Mouse (Mus musculus) kidney, adult 8-10 months (tissue): Measurements from ENCODE around the gene Htra1.

Experiments
- DNase-seq, 2 experiments: peaks; one replicate each; pipeline ENCODE4 v3.0.0; 2022

The Htra1 gene

DNA sequence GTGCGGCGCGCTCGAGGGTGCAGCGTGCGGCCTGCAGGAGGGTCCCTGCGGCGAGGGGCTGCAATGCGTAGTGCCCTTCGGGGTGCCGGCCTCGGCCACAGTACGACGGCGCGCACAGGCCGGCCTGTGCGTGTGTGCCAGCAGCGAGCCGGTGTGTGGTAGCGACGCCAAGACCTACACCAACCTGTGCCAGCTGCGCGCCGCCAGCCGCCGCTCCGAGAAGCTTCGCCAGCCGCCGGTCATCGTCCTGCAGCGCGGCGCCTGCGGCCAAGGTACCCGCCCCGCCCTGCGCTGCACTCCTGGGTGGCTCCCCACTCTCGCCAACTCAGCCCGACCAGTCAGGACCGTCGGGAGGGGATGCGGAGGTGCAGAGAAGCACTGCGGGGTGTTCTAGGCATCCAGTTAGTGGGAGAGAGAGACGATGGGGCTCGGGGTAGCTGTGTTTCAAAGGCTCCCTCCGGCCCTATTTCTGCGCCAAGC, 601 bp downstream of the Htra1 start:
- peak in 1 of 2 experiments; percentile 58 for DNase-seq

DNA sequence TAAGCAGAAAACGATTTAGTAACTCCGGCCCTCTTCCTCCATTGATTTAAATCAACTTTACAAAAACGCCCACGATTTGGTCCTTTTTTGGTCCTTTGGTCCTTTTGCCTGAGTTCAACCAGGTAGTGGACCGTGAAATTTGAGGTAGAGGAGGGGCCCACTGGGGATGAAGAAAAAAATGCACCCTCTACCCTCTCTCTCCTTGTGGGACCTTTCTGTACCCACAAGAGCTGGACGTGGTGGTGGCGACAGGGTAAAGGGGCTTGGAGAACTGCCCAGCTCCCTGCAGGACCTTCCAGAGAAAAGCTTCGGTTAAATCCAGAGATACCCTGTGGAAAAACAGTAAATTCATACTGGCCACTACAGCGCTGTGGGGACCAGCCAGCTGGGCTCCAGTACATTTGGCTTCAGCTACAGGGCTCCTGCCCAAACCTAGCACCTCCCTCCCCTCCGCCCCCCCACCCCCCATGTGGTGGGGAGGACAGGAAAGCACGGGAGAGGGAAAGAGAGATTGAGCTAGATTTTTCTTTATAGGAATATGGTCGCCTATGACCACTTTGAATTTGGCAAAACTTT, 1.4 kb downstream of the Htra1 start:
- DNase-seq, result peak in 1 of 2 experiments; percentile 28

DNA sequence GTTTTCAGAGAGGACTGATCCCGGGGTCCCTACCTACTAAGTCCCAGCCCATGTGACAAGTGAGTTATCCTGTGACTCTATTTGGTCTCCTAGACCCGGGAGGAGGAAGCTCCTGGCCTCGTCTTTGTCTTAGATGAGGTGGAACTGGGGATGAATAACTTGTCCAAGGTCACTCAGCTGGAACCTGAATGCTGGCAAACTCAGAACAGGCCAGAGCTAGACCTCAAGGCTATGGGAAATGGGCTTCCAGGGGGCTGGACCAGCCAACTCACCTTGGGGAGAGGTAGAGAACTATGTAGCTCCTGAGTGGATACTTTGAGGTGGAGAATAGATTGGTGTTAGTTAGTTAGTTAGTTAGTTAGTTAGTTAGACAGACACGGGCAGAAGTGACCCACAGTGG, 2.1 kb downstream of the Htra1 start:
- peak in 1 of 2 experiments; percentile 35 for DNase-seq

DNA sequence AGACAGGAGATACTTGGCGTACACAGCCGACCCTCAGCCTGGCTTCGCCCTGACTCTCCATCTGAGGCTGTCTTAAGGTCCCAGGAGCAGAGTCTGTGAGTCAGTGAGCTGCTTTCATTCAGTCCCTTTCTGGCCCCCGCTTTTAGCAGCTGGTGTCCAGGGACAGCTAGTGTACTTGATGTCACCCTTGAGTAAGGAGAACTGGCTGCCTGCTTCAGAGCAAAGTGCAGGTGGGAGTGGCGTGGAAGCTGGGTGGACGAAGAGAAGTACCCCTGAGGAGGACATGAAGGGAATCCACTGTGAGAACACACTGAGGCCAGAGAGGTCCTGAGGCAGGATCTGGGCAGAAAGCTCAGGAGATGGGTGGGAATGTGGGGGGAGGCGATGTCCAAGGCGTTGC, 3.0 kb downstream of the Htra1 start:
- peak in 1 of 2 experiments; percentile 41 for DNase-seq

DNA sequence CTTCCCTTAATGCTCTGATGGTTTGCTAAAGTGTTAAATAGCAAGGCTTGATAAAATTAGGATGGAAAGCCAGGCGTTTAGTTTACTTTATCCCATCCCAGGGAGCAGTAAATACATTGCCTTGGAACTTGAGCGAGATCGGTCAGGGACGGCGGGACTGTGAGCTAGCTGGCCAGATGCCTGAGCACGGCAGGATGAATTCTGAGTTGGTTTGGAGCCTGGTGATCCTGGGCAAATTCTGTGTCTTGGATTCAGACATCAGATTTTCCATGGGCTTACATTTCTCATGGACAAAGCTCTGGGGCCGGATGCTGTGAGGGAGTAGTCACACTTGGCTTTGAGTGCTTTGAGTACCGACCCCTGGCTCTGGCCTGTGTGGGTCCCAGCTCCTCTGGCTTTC, 4.8 kb downstream of the Htra1 start:
- DNase-seq, result no peak

DNA sequence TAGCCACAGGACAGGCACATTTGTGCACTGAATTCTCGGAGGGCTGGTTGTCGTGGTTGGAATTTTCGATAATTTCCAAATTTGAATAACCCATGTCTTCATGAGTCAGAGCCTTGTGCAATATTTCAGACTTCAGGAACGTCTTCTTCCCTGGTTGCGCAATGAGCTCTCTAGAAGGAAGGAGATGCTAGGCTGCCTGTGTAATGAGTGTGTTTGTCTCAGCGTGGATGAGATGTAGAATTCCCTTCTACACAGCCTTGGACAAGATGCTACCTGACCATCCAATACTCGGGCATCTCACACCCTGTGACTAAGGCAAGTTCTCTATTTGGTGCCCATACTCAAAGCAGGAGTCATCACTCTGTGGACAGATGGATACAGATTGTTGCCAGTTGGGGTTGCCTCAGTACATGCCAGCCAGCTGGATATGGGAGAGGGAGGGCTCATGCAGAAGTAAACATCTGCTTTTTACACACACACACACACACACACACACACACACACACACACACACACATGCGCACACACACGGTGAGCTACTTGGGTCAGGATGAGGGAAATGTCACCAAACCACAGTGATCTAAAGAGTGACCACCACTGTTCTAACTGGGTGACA, 7.5 kb downstream of the Htra1 start:
- no peak for DNase-seq

DNA sequence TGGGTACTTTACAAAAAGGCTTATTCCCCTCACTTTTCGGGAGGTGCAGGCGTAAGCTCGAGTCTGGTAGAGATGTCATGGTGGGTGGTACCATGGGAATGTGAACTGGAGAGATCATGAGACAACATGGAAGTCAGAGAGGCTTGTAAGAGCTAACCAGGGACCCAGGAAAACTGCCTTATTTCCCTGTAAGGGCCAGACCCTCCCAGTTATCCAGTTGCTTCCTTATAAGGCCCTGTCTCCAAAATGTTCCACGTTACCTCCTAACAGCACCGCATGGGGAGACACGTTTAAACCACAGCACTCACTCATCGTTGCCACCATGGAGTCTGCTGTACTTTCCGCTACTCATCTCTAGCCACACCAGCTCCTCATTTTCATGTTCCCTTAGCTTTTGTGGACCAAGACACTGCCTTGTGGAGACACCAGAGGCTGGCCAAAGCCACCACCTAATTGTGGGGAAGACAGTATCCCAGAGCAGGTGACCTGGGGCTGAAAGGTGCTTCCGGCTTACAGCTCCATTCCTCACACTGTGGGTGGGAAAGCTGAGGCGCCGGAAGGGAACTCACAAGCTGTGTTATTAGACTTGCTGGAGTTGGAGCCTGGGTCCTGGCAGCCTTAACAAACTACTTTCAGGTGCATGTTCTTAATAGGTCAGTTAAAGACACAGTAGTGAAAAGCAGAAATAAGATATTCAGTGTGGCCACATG, 9.0 kb downstream of the Htra1 start:
- no peak for DNase-seq

DNA sequence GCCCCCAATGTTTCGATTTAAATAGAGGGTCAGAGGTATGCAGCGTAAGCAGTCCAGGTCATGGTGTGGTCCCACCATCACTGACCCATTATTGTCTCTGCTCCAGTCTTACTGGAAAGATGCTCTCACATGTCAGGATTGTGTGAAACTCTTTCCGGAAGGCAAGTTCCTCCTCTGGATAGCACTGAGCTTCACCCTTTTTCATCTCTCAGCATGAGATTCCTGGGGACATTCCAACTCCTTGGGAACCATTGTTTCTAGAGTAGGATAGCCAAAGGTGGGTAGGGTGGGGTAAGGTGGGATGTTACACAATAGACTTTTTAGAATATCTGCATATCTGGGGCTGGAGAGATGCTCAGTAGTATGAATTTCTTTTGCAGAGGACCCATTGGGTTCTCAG, 9.8 kb downstream of the Htra1 start:
- no peak for DNase-seq

DNA sequence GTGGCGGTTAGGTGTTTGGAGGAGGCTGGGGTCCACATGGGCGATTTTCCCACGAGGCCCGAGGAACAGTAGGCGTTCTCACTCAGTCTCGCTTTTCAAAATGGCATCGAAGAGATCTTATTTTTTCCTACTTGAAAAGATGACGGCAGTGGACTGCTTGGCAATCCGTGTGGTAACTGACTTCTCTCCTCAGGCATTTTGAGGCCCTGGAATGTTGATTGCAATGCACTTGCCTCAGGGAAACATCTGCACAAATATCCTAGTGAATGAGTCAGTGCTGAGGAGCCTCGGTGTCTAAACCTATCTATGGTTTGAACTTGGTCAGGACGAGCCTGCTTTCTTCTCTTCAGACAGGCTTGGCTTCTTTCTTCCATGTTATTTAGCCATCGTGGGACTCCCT, 10.4 kb downstream of the Htra1 start:
- DNase-seq, result no peak

DNA sequence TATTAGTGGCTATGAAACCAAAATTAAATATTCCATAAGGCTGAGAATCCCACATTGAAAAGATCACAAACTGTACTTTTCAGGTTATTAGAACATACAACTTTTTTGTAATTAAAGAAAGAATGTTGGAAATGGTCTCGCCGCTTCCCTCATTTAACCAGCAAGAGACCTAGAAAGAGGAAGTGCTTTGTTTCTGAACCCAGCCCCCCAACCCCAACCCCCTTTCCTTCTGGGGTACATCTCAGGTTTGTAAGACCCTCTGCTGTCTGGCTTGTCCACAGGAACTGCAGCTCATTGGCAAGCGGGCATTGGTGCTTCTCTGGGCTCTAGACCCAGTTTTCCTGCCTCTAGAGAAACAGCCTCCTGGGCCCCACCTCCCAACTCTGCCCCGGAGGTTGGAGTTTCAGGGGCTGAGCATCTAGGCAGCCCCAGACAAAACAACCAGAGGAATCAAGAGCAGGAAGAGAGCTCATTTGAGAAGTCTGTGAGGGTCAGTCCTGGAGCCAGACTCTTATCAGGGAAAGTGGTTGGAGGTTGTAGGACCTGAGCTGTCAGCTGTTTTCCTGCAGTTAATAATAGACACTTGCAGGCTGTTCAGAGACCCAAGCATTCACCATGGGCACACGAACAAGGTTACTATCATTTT, 12.8 kb downstream of the Htra1 start:
- no peak for DNase-seq

DNA sequence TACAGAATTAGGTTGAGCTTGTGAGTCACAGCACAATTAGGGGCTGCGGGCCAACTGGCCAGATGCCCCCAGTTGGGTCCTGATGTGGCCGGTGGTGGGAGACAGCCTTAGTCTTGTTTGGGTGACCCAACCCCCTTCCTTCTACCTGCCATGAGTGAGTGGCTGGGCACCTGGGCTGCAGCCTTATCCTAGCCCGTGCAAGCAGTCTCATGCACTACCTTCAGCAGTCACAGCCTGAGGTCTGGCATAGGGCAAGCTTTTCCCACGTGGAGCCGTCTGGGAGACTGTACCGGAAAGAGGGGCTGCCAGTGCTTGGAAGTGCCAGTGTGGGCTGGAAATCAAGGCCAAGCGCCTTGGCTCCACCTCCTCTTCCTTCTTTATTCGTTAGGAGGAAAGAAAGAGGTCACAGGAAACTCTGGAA, 13.4 kb downstream of the Htra1 start:
- DNase-seq, result peak; percentile 48 to 63

DNA sequence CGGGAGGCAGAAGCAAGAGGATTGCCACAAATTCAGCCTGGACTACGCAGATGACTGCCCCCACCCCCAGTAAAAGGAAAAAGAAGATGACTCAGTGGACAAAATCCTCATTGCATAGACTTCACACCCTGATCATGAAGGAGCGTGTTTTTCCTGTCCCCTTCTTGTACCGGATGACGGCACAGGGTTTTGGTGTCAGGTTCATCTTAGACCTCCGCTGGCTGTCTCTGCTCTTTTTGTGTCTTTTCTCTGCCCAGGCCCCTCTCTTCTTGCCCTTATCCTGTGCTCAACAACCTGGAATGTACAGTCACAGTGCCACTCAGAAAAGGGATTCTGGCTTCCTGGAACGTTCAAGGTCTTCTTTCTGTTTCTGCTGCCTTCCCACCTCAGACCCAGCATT, 14.6 kb downstream of the Htra1 start:
- no peak for DNase-seq

DNA sequence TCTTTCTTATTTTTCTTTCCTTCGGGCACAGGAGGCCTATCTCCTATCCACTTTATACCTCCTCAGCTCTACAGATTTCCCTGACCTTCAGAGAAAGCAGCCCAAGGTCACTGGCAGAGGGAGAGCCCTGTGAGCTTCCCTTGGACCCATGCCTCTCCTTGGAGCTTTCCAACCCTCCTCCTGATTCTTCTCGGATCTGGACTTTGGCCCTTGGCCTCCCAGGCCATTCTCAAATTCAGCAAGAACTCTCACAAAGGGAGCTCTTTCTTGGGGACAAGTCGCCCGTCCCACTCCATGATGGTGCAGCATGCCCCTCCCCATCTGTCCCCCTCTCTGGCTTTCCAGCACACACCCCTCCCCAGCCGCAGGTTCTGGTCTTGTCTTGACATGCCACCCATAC, 15.1 kb downstream of the Htra1 start:
- peak; percentile 76 to 80 for DNase-seq

DNA sequence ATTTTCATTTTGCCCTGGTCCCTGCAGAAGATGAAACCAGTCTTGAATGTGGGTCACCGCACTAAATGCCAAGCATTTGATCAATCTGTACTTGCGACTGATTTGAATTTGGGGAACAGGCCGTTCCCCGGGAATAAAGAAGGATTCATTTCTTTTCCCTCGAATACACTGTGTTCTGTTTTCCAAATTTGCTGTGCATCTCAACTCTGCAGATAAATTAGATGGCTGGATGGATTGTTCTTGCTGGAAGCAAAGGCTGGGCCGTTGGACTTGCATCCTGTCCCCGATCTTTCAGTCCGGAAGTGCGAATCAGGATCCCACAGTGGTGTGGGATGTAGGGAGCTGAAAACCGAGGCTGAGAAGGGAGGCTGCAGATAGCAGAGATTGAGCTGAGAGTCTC, 17.5 kb downstream of the Htra1 start:
- DNase-seq, result no peak

DNA sequence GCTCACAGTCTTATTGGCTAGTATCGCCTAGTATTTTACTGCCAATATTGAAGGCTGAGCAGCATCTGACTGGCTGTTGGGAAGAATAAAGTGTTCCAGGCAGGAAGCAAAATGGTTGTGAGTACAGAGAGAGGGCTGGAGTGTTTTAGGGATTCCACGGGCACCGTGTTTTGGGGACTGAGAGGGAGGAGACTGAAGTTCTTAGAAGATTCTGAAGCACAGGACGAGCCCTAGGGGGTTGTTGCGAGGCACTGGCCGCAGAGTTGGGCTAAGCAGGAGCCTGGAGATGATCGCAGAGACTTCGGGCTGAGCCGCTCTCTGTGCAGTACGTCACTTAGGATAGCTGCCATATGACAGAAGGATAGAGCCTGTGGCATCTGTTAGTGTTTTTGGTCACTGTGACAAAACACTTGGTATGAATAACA, 18.3 kb downstream of the Htra1 start:
- DNase-seq, result no peak

DNA sequence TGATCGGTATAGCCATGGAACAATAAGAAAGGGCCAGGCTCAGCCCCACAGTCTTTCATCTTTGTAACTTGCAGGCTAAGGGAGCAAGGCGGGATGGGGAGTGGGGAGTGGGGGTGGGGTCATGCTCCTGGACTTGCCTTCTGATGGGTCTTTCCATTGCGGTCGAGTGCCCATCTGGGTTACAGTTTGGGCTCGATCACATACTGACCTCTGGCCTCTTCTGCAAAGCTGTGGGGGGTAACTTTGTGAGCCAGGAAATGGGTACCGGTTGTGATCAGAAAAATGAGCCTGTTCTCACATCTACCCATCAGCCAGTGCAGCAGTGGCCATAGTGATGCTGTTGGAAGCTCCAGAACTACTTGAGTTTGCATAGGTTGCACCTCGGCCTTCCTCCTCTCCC, 22.6 kb downstream of the Htra1 start:
- DNase-seq, result peak; percentile 71 to 73

DNA sequence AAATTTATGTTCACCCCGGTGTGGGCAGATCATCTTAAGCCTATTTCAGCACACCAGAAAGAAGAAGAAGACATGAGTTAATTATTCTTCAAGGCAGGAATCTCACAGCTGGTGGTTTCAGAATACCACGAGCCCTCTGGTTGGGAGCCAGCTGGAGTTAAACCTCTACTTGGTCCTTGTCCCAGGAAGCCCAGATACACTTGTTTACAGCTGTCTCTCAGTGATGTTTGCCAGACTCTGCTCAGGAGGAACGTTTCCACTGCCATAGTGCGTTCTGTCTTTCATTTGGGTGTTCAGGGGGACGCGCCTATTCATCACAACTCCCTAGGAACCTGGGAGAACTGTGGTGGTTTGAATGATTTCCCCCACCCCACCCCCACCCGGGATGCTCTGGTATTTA, 24.0 kb downstream of the Htra1 start:
- peak; percentile 88 to 91 for DNase-seq

DNA sequence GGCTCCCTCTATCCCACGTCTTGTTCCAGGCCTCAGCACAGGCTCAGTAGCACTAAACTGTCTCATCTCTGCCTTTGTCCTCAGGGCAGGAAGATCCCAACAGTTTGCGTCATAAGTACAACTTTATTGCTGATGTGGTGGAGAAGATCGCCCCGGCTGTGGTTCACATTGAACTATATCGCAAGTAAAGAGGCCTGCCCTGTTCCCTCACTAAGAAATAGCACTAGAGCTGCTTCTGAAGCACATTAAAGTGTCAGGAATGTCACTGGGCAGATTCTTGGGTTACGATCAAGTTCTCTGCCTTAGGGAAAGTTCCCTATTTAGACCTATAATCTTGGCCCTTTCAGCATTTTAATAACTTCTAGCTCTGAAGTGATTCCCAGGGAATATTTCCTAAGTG, 25.5 kb downstream of the Htra1 start:
- DNase-seq, result no peak

DNA sequence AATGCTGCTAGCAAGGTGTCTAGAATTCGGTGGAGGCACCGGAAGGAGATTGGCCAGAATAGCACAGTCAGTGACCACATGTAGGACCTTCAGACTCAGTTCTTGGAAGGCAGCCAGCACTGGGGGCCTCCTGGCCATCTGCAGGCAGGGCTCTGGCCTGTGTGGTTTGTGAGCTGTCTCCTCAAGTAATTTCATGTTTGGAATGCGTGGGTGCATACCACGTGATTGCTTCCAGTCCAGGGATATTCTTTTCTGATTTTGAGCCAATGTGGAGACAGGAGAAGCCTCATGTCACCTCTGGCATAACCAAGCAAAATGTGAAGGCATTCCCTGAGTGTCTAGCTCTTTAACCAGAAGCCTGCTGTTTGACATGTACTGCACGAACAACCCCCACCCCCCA, 28.8 kb downstream of the Htra1 start:
- peak; percentile 88 to 91 for DNase-seq

DNA sequence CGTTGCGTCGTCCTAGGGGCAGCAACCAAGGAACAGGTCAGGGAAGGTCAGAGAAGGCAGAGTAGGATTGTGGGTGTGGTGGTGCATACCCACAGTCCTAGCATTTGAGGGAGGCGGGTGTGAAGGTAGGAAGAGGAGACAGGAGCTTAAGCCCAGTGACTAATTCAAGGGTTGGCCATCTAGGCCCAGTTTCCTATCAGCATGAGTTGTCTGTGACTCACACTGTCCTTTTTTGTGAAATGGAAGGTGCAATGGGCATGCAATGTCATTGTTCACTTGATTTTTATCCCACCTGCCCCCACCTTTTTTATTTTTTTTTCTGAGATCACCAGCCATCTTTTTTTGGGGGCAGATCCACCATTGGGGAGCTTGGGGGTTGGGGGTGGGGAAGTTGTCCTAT, 29.5 kb downstream of the Htra1 start:
- DNase-seq, result no peak

DNA sequence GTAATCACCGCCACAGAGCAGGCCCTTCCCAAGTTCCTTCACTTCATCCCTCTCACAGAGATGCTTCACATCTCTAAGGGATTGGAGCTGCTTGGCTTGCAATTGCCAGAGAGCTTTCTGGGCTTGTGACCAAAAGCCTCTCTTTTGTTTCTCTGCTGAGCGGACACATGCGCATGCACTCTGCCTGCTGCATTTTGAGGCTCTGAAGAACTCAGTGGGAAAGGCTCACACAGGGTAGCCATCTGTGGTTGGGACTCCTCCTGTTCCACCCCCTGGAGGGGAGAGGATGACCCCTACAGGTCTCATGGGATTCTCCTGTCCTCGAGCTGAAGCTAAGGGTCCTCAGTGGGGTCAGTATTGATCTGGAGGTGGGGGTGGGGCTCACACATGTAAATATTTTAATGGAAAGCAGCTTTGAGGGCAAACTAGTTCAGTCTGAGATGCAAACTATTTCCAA, 30.0 kb downstream of the Htra1 start:
- DNase-seq, result no peak

DNA sequence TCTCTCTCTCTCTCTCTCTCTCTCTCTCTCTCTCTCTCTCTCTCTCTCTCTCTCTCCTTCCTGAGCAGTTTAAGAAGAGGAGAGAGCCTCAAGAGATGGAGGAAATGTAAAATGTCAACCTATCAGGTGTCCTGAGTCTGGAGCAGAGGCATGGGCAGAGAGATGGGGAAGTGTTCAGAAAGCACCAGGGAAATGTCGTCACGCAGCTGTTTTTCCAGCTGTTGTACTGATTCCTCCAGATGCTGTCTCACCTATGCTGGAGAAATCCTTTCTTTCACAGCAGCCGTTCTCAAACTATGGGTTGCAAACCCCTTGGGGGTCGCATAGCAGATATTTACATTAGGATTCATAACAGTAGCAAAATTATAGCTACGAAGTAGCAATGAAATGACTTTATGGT, 30.5 kb downstream of the Htra1 start:
- no peak for DNase-seq

DNA sequence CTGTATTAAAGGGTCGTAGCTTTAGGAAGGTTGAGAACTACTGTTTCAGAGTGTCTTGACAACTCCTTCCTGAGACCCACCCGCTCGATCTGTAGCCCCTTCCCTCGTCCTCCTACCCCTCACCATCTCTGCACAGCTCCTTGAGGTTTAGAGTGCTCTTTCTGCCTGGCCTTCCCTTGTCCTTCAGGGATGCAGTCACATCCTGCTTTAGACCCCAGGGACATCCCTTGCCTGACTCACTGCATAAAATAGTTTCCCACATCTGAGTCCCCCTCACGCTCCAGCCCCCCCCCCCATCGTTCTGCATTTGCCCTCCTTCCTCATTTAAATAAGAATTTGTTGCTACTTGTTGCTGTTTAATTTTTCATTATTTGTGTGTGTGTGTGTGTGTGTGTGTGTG, 31.0 kb downstream of the Htra1 start:
- DNase-seq, result no peak

DNA sequence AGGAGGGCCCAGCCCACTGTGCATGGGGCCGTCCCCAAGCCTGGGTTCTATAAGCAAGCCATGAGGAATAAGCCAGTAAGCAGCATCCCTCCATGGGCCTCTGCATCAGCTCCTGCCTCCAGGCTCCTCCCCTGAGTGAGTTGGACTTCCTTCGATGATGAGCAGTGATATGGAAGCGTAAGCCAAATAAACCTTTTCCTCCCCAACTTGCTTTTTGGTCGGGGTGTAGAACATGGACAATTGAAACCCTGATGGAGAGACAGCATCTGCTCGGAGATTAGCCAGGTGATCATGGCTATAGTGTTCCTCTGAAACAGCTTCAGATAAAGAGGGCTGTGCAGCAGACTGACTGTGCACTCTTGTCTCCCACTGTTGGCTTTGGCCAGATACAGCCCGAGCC, 32.0 kb downstream of the Htra1 start:
- no peak for DNase-seq
